Mouse (Mus musculus) ovary, adult 18-20 months (tissue): ENCODE data around the gene Chrm2.

ENCODE experiments used
- DNase-seq: peaks from one replicate; pipeline ENCODE4 v3.0.0; 2022; ENCODE audit warnings: low spot score, mixed read lengths

Chrm2 gene

GRCm38 (mm10) chr6:36387612-36388400 is at the start of gene Chrm2:
Chrm2 (plus strand) TSS chr6:36388084.
- DNase-seq, result no peak

- no peak for DNase-seq
These were observed 13.9 kb upstream of the Chrm2 start for GRCm38 (mm10) chr6:36373983-36374382.

GRCm38 (mm10) chr6:36377936-36378335 is 9.9 kb upstream of the Chrm2 start:
- no peak for DNase-seq

GRCm38 (mm10) chr6:36384102-36384501 is 3.8 kb upstream of the Chrm2 start:
- no peak for DNase-seq

GRCm38 (mm10) chr6:36388401-36389259 is 746 bp downstream of the Chrm2 start:
- no peak for DNase-seq

- no peak for DNase-seq
These were observed 1.5 kb downstream of the Chrm2 start for GRCm38 (mm10) chr6:36389260-36389965.

- DNase-seq, result no peak
These were observed 5.8 kb downstream of the Chrm2 start for GRCm38 (mm10) chr6:36393705-36394104.

GRCm38 (mm10) chr6:36405139-36405538 is 17.3 kb downstream of the Chrm2 start:
- DNase-seq, result no peak

- no peak for DNase-seq
These were observed 21.1 kb downstream of the Chrm2 start for GRCm38 (mm10) chr6:36409016-36409415.

GRCm38 (mm10) chr6:36410057-36410456 is 22.2 kb downstream of the Chrm2 start:
- no peak for DNase-seq

GRCm38 (mm10) chr6:36419716-36420115 is 31.8 kb downstream of the Chrm2 start:
- no peak for DNase-seq

- DNase-seq, result no peak
These were observed 50.1 kb downstream of the Chrm2 start for GRCm38 (mm10) chr6:36437964-36438363.

- no peak for DNase-seq
These were observed 51.3 kb downstream of the Chrm2 start for GRCm38 (mm10) chr6:36439218-36439617.

GRCm38 (mm10) chr6:36451480-36451879 is 63.6 kb downstream of the Chrm2 start:
- DNase-seq, result no peak

GRCm38 (mm10) chr6:36455071-36455470 is 67.2 kb downstream of the Chrm2 start:
- no peak for DNase-seq

GRCm38 (mm10) chr6:36457015-36457414 is 69.1 kb downstream of the Chrm2 start:
- no peak for DNase-seq

- DNase-seq, result no peak
These were observed 76.1 kb downstream of the Chrm2 start for GRCm38 (mm10) chr6:36464008-36464407.

- no peak for DNase-seq
These were observed 96.3 kb downstream of the Chrm2 start for GRCm38 (mm10) chr6:36484132-36484665.

- DNase-seq, result no peak
These were observed 119.3 kb downstream of the Chrm2 start for GRCm38 (mm10) chr6:36507008-36507663.

- no peak for DNase-seq
These were observed 120.1 kb downstream of the Chrm2 start for GRCm38 (mm10) chr6:36507946-36508345.

- DNase-seq, result no peak
These were observed 120.6 kb downstream of the Chrm2 start for GRCm38 (mm10) chr6:36508469-36508868.

- DNase-seq, result no peak
These were observed 128.6 kb downstream of the Chrm2 start for GRCm38 (mm10) chr6:36516508-36516907.
